Mouse (Mus musculus): ENCODE measurements around the gene Gpr3. TPM values are rescaled to one million over a fixed set of nuclear protein-coding genes. Genes with fewer than 3 reads are reported as not detected.

Gene Gpr3
- polyA plus RNA-seq, 1 experiment from 2014 or later = 0.19 TPM

GRCm38 (mm10) chr4:133175998-133176760 is 36.2 kb downstream of the Gpr3 start:
- H3K36me3 ChIP-seq (ENCODE audit: control insufficient read depth, insufficient read depth, low read length) = no peaks in the 10 kb centered on the region
- H3K4me2 ChIP-seq (replicated peaks; ENCODE audit: low read depth, low read length) = no peak overlapping the region
- 64% methylated on average over 14 of the region's 14 CpGs for WGBS
- H3K4me1 ChIP-seq (replicated peaks; ENCODE audit: control insufficient read depth, insufficient read depth, low read length) = no peaks in the 10 kb centered on the region; the same call in 1 of the 2 replicates
- H3K9me3 ChIP-seq (ENCODE audit: control insufficient read depth, low read length) = no peaks in the 10 kb centered on the region
- H3K9ac ChIP-seq (ENCODE audit: low read depth, low read length) = no peak overlapping the region
- H3K27ac ChIP-seq (ENCODE audit: low read depth, low read length) = peak overlapping the region; percentile 12; the same call in 1 of the 2 replicates
- H3K4me3 ChIP-seq (ENCODE audit: low read depth, low read length) = no peak overlapping the region
- ATAC-seq (ENCODE audit: low FRiP score) (no peak), DNase-seq (ENCODE audit: low spot score) (no peak)
- H3K27me3 ChIP-seq (ENCODE audit: control insufficient read depth, insufficient read depth, low read length) = no peaks in the 10 kb centered on the region

GRCm38 (mm10) chr4:133175274-133175673 is 37.1 kb downstream of the Gpr3 start:
- 77% methylated on average over 7 of the region's 7 CpGs for WGBS

GRCm38 (mm10) chr4:133174361-133174760 is 38.0 kb downstream of the Gpr3 start:
- no peaks in the 10 kb centered on the region; the same call in 1 of the 2 replicates for H3K4me1 ChIP-seq (replicated peaks; ENCODE audit: control insufficient read depth, insufficient read depth, low read length)
- H3K36me3 ChIP-seq (ENCODE audit: control insufficient read depth, insufficient read depth, low read length) = no peaks in the 10 kb centered on the region
- no peak for DNase-seq (ENCODE audit: low spot score)
- no peak overlapping the region for H3K4me2 ChIP-seq (replicated peaks; ENCODE audit: low read depth, low read length)
- H3K4me3 ChIP-seq (ENCODE audit: low read depth, low read length) = no peak overlapping the region
- H3K9me3 ChIP-seq (ENCODE audit: control insufficient read depth, low read length) = no peaks in the 10 kb centered on the region
- H3K27ac ChIP-seq (ENCODE audit: low read depth, low read length) = no peak overlapping the region
- H3K9ac ChIP-seq (ENCODE audit: low read depth, low read length) = no peak overlapping the region
- WGBS = 78% methylated on average over 4 of the region's 4 CpGs
- no peak for ATAC-seq (ENCODE audit: low FRiP score)
- no peaks in the 10 kb centered on the region for H3K27me3 ChIP-seq (ENCODE audit: control insufficient read depth, insufficient read depth, low read length)

More at GRCm38 (mm10) chr4:133175274-133175673, 37.1 kb downstream of the Gpr3 start:
- DNase-seq (ENCODE audit: low spot score) (no peak), ATAC-seq (ENCODE audit: low FRiP score) (no peak)
- H3K27me3 ChIP-seq (ENCODE audit: control insufficient read depth, insufficient read depth, low read length) = no peaks in the 10 kb centered on the region
- H3K36me3 ChIP-seq (ENCODE audit: control insufficient read depth, insufficient read depth, low read length) = no peaks in the 10 kb centered on the region
- H3K9ac ChIP-seq (ENCODE audit: low read depth, low read length) = no peak overlapping the region
- no peaks in the 10 kb centered on the region; the same call in 1 of the 2 replicates for H3K4me1 ChIP-seq (replicated peaks; ENCODE audit: control insufficient read depth, insufficient read depth, low read length)
- H3K9me3 ChIP-seq (ENCODE audit: control insufficient read depth, low read length) = no peaks in the 10 kb centered on the region
- no peak overlapping the region for H3K4me2 ChIP-seq (replicated peaks; ENCODE audit: low read depth, low read length)
- no peak overlapping the region for H3K4me3 ChIP-seq (ENCODE audit: low read depth, low read length)
- H3K27ac ChIP-seq (ENCODE audit: low read depth, low read length) = no peak overlapping the region

- Histone ChIP-seq H3K4me1 (replicated peaks; ENCODE audit: control insufficient read depth, insufficient read depth, low read length) (no peaks in the 10 kb centered on the region; the same call in 1 of the 2 replicates), H3K9ac (ENCODE audit: low read depth, low read length) (no peak overlapping the region), H3K9me3 (ENCODE audit: control insufficient read depth, low read length) (no peaks in the 10 kb centered on the region), H3K4me3 (ENCODE audit: low read depth, low read length) (no peak overlapping the region), H3K27ac (ENCODE audit: low read depth, low read length) (no peak overlapping the region), H3K36me3 (ENCODE audit: control insufficient read depth, insufficient read depth, low read length) (no peaks in the 10 kb centered on the region), H3K27me3 (ENCODE audit: control insufficient read depth, insufficient read depth, low read length) (no peaks in the 10 kb centered on the region), H3K4me2 (replicated peaks; ENCODE audit: low read depth, low read length) (no peak overlapping the region)
- WGBS = 94% methylated on average over 4 of the region's 4 CpGs
- no peak for DNase-seq (ENCODE audit: low spot score)
- ATAC-seq (ENCODE audit: low FRiP score) = no peak
Measured at GRCm38 (mm10) chr4:133172451-133172850, 39.9 kb downstream of the Gpr3 start.

GRCm38 (mm10) chr4:133170616-133171015 is 41.7 kb downstream of the Gpr3 start:
- Histone ChIP-seq H3K4me3 (ENCODE audit: low read depth, low read length) (no peak overlapping the region), H3K4me2 (replicated peaks; ENCODE audit: low read depth, low read length) (no peak overlapping the region), H3K27ac (ENCODE audit: low read depth, low read length) (no peak overlapping the region), H3K36me3 (ENCODE audit: control insufficient read depth, insufficient read depth, low read length) (no peaks in the 10 kb centered on the region), H3K9ac (ENCODE audit: low read depth, low read length) (no peak overlapping the region), H3K27me3 (ENCODE audit: control insufficient read depth, insufficient read depth, low read length) (no peaks in the 10 kb centered on the region), H3K4me1 (replicated peaks; ENCODE audit: control insufficient read depth, insufficient read depth, low read length) (no peaks in the 10 kb centered on the region), H3K9me3 (ENCODE audit: control insufficient read depth, low read length) (no peaks in the 10 kb centered on the region)
- no peak for DNase-seq (ENCODE audit: low spot score)
- ATAC-seq (ENCODE audit: low FRiP score) = no peak

- ATAC-seq (ENCODE audit: low FRiP score) (no peak), DNase-seq (ENCODE audit: low spot score) (no peak)
- WGBS = 76% methylated on average over 3 of the region's 3 CpGs
- no peaks in the 10 kb centered on the region for H3K27me3 ChIP-seq (ENCODE audit: control insufficient read depth, insufficient read depth, low read length)
- H3K4me3 ChIP-seq (ENCODE audit: low read depth, low read length) = no peak overlapping the region
- no peak overlapping the region for H3K27ac ChIP-seq (ENCODE audit: low read depth, low read length)
- H3K9me3 ChIP-seq (ENCODE audit: control insufficient read depth, low read length) = no peaks in the 10 kb centered on the region
- no peaks in the 10 kb centered on the region for H3K4me1 ChIP-seq (replicated peaks; ENCODE audit: control insufficient read depth, insufficient read depth, low read length)
- H3K36me3 ChIP-seq (ENCODE audit: control insufficient read depth, insufficient read depth, low read length) = no peaks in the 10 kb centered on the region
- no peak overlapping the region for H3K9ac ChIP-seq (ENCODE audit: low read depth, low read length)
- no peak overlapping the region for H3K4me2 ChIP-seq (replicated peaks; ENCODE audit: low read depth, low read length)
Measured at GRCm38 (mm10) chr4:133170056-133170524, 42.2 kb downstream of the Gpr3 start.

- no peak overlapping the region for H3K4me2 ChIP-seq (replicated peaks; ENCODE audit: low read depth, low read length)
- no peaks in the 10 kb centered on the region for H3K4me1 ChIP-seq (replicated peaks; ENCODE audit: control insufficient read depth, insufficient read depth, low read length)
- no peak overlapping the region for H3K9ac ChIP-seq (ENCODE audit: low read depth, low read length)
- H3K27me3 ChIP-seq (ENCODE audit: control insufficient read depth, insufficient read depth, low read length) = no peaks in the 10 kb centered on the region
- DNase-seq (ENCODE audit: low spot score) (no peak), ATAC-seq (ENCODE audit: low FRiP score) (no peak)
- H3K27ac ChIP-seq (ENCODE audit: low read depth, low read length) = no peak overlapping the region
- no peaks in the 10 kb centered on the region for H3K36me3 ChIP-seq (ENCODE audit: control insufficient read depth, insufficient read depth, low read length)
- H3K4me3 ChIP-seq (ENCODE audit: low read depth, low read length) = no peak overlapping the region
- 88% methylated on average over 10 of the region's 10 CpGs for WGBS
- no peaks in the 10 kb centered on the region for H3K9me3 ChIP-seq (ENCODE audit: control insufficient read depth, low read length)
Measured at GRCm38 (mm10) chr4:133169237-133170055, 42.9 kb downstream of the Gpr3 start.

- 97% methylated on average over 9 of the region's 9 CpGs for whole genome bisulfite sequencing
Measured at GRCm38 (mm10) chr4:133166773-133167172, 45.6 kb downstream of the Gpr3 start.

More at GRCm38 (mm10) chr4:133166773-133167172, 45.6 kb downstream of the Gpr3 start:
- no peak overlapping the region for H3K9ac ChIP-seq (ENCODE audit: low read depth, low read length)
- no peaks in the 10 kb centered on the region for H3K4me1 ChIP-seq (replicated peaks; ENCODE audit: control insufficient read depth, insufficient read depth, low read length)
- no peak overlapping the region for H3K4me2 ChIP-seq (replicated peaks; ENCODE audit: low read depth, low read length)
- no peaks in the 10 kb centered on the region for H3K9me3 ChIP-seq (ENCODE audit: control insufficient read depth, low read length)
- no peaks in the 10 kb centered on the region for H3K27me3 ChIP-seq (ENCODE audit: control insufficient read depth, insufficient read depth, low read length)
- H3K27ac ChIP-seq (ENCODE audit: low read depth, low read length) = no peak overlapping the region
- no peak for DNase-seq (ENCODE audit: low spot score)
- H3K36me3 ChIP-seq (ENCODE audit: control insufficient read depth, insufficient read depth, low read length) = no peaks in the 10 kb centered on the region
- H3K4me3 ChIP-seq (ENCODE audit: low read depth, low read length) = no peak overlapping the region
- ATAC-seq (ENCODE audit: low FRiP score) = no peak

All from hindbrain, embryonic 11.5 days (tissue).